Mouse (Mus musculus) hindbrain, postnatal 0 days (tissue): Measurements from ENCODE around the gene Mdfi. TPM values are rescaled to one million over a fixed set of nuclear protein-coding genes. Genes with fewer than 3 reads are reported as not detected.
A peak's percentile ranks its signal among the peaks of the same experiment; 100 is the strongest.

Experiments
- ATAC-seq: fragments of 200-750 bp; cut with Nextera tagmentation; 2 replicates; pipeline ENCODE4 v1.8.0; 2017; ENCODE audit warnings: mild to moderate bottlenecking, moderate TSS enrichment, moderate library complexity
- DNase-seq: peaks from one replicate; pipeline ENCODE4 v3.0.0-alpha.2; 2015; ENCODE audit warnings: low spot score
- H3K27ac ChIP-seq: fragments of 300-500 bp; sonication (generic); 2 replicates; pipeline ENCODE4 v1.5.1; 2014; ENCODE audit warnings: mild to moderate bottlenecking
- H3K27me3 ChIP-seq: fragments of 300-500 bp; sonication (generic); 2 replicates; pipeline ENCODE4 v1.6.1; 2014; ENCODE audit warnings: low read length, mixed read lengths; ENCODE audit not compliant: insufficient read depth
- H3K36me3 ChIP-seq: fragments of 300-500 bp; sonication (generic); 2 replicates; pipeline ENCODE4 v1.6.1; 2014; ENCODE audit warnings: low read length, mixed read lengths; ENCODE audit not compliant: insufficient read depth
- H3K4me1 ChIP-seq: fragments of 300-500 bp; sonication (generic); 2 replicates; pipeline ENCODE4 v1.6.1; 2014; ENCODE audit warnings: antibody characterized with exemption, low read length, mixed read lengths; ENCODE audit not compliant: insufficient read depth
- H3K4me2 ChIP-seq: fragments of 300-500 bp; sonication (generic); 2 replicates; pipeline ENCODE4 v1.6.1; 2014; ENCODE audit warnings: low read depth, mild to moderate bottlenecking, low read length, moderate library complexity, mixed read lengths
- H3K4me3 ChIP-seq: fragments of 300-500 bp; sonication (generic); 2 replicates; pipeline ENCODE4 v1.5.1; 2014; ENCODE audit warnings: low read length
- H3K9ac ChIP-seq: fragments of 300-500 bp; sonication (generic); replicated peaks from 2 replicates; pipeline ENCODE4 v1.6.1; 2014; ENCODE audit warnings: mild to moderate bottlenecking, low read length, moderate library complexity, mixed read lengths
- H3K9me3 ChIP-seq: fragments of 300-500 bp; sonication (generic); 2 replicates; pipeline ENCODE4 v1.6.1; 2016; ENCODE audit warnings: low read length, mixed read lengths
- CTCF ChIP-seq: IDR thresholded peaks from 2 replicates; pipeline ENCODE4 v1.5.1; 2016; ENCODE audit warnings: antibody characterized with exemption, control low read depth, low read depth
- whole genome bisulfite sequencing: fragments of 180-500 bp; shearing (Covaris S2); extraction: QIAGEN DNeasy Blood & Tissue Kit; methylation state at CpG from one replicate; pipeline ENCODE4 v1.1.7; 2014; 5-methylcytosine and 5-hydroxymethylcytosine counted together
- polyA plus RNA-seq: library from polyadenylated mRNA; unstranded; fragments of >200 nt; fragmentation: Nextera tagmentation; extraction: Ambion mirVana; gene quantifications from 2 replicates; pipeline ENCODE4 v1.2.1, GENCODE M21; 2015
- total RNA-seq: library from RNA; depleted of rRNA; stranded (reverse); fragments of >200 nt; gene quantifications from 2 replicates; pipeline ENCODE4 v1.2.3, GENCODE M21; 2014

Mdfi gene
- total and polyA plus RNA-seq, 2 experiments from 2014 or later, result 2.6 to 38.7 TPM

GRCm38 (mm10) chr17:47821339-47821738 lies 13.2 kb downstream of the Mdfi start:
- no peak overlapping the region for H3K27ac ChIP-seq
- no peak for TF ChIP-seq CTCF
- H3K9me3 ChIP-seq, result no peaks in the 10 kb centered on the region
- DNase-seq (no peak), ATAC-seq (no peak)
- H3K9ac ChIP-seq, result no peak overlapping the region
- no peaks in the 10 kb centered on the region for H3K4me1 ChIP-seq
- H3K36me3 ChIP-seq, result no peaks in the 10 kb centered on the region
- WGBS, result 62% methylated on average over 8 of the region's 8 CpGs
- H3K27me3 ChIP-seq, result no peaks in the 10 kb centered on the region
- H3K4me2 ChIP-seq, result no peak overlapping the region
- H3K4me3 ChIP-seq, result no peak overlapping the region

- DNase-seq (no peak), ATAC-seq (no peak)
- no peak overlapping the region for H3K9ac ChIP-seq
- no peak overlapping the region for H3K27ac ChIP-seq
- H3K4me3 ChIP-seq, result no peak overlapping the region
- H3K9me3 ChIP-seq, result no peaks in the 10 kb centered on the region
- no peaks in the 10 kb centered on the region for H3K36me3 ChIP-seq
- H3K4me1 ChIP-seq, result 0 out of 2 replicates have a peak, but pooled peaks cover 8% of the 10 kb centered on the region
- TF ChIP-seq CTCF, result no peak
- no peak overlapping the region for H3K4me2 ChIP-seq
- WGBS, result 81% methylated on average over 13 of the region's 13 CpGs
- H3K27me3 ChIP-seq, result no peaks in the 10 kb centered on the region
These were observed 16.3 kb downstream of the Mdfi start for GRCm38 (mm10) chr17:47818038-47818725.

DNA sequence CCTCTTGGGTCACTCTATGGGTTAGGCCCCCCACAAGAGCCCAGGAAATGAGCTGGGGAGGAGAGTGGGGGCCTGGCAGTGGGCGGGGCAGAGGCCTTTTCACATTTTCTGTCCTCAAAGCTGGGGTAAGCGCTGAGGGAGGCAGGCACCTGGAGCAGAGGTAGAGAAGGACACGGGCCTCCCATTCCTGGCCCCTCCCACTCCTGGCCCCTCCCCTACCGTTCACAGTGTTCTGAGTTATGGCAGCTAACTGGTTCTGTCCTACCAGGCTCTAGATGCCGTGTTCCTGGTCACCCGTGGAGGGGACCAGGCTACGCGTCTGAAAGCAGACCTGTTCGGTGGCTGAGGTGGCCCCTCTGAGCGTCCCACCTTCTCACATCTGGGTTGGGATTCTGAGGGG lies 19.0 kb downstream of the Mdfi start:
- no peak for TF ChIP-seq CTCF
- ATAC-seq (no peak), DNase-seq (no peak)
- Histone ChIP-seq H3K9ac (no peak overlapping the region), H3K4me3 (no peak overlapping the region), H3K4me1 (0 out of 2 replicates have a peak, but pooled peaks cover 8% of the 10 kb centered on the region), H3K27ac (no peak overlapping the region), H3K27me3 (no peaks in the 10 kb centered on the region), H3K4me2 (no peak overlapping the region), H3K36me3 (no peaks in the 10 kb centered on the region), H3K9me3 (no peaks in the 10 kb centered on the region)
- WGBS, result 67% methylated on average over 9 of the region's 10 CpGs

GRCm38 (mm10) chr17:47814496-47814895 lies 20.0 kb downstream of the Mdfi start:
- DNase-seq, result peak; percentile 37
- Histone ChIP-seq H3K27me3 (no peaks in the 10 kb centered on the region), H3K27ac (no peak overlapping the region), H3K4me1 (0 out of 2 replicates have a peak, but pooled peaks cover 8% of the 10 kb centered on the region), H3K4me3 (no peak overlapping the region), H3K9me3 (no peaks in the 10 kb centered on the region), H3K4me2 (no peak overlapping the region), H3K9ac (no peak overlapping the region), H3K36me3 (no peaks in the 10 kb centered on the region)
- 25% methylated on average over 6 of the region's 6 CpGs for WGBS
- no peak for TF ChIP-seq CTCF
- no peak for ATAC-seq

- 68% methylated on average over 5 of the region's 5 CpGs for WGBS
- H3K27me3 ChIP-seq, result no peaks in the 10 kb centered on the region
- no peak overlapping the region for H3K9ac ChIP-seq
- ATAC-seq (no peak), DNase-seq (no peak)
- H3K9me3 ChIP-seq, result no peaks in the 10 kb centered on the region
- H3K36me3 ChIP-seq, result no peaks in the 10 kb centered on the region
- H3K27ac ChIP-seq, result no peak overlapping the region
- 0 out of 2 replicates have a peak, but pooled peaks cover 8% of the 10 kb centered on the region for H3K4me1 ChIP-seq
- TF ChIP-seq CTCF, result no peak
- no peak overlapping the region for H3K4me3 ChIP-seq
- H3K4me2 ChIP-seq, result no peak overlapping the region
These were observed 20.9 kb downstream of the Mdfi start for GRCm38 (mm10) chr17:47813616-47814015.

GRCm38 (mm10) chr17:47812200-47812599 lies 22.3 kb downstream of the Mdfi start:
- 0 out of 2 replicates have a peak, but pooled peaks cover 8% of the 10 kb centered on the region for H3K4me1 ChIP-seq
- H3K9me3 ChIP-seq, result no peaks in the 10 kb centered on the region
- no peak for DNase-seq
- no peak overlapping the region for H3K4me3 ChIP-seq
- H3K9ac ChIP-seq, result no peak overlapping the region
- H3K36me3 ChIP-seq, result no peaks in the 10 kb centered on the region
- ATAC-seq, result no peak
- no peaks in the 10 kb centered on the region for H3K27me3 ChIP-seq
- WGBS, result 91% methylated on average over 5 of the region's 6 CpGs
- H3K27ac ChIP-seq, result no peak overlapping the region
- no peak overlapping the region for H3K4me2 ChIP-seq
- no peak for TF ChIP-seq CTCF

DNA sequence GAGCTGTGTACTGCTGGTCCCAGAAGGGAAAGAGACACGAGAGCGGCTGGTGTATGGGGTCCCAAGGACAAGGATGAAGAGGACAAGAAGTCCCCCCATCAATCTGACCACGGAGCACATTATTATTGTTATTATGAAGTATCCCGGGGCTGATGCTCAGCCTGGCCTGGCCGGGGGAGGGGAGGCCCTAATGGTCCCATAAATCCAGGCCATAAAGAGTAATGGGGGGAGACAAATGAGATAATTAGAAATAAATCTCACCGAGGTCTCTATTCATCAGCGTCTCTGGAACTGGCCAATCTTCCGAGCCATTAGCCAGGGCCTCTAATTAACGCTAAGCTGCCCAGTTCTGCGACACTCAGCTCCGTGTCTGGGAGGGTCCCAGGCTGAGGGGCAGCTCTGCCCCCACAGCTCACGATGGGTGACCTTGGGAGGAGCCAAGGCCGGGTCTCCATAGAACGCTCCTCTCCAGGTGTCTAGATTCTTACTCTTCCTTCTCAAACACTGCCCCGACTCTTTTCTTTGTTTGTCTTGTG lies 23.2 kb downstream of the Mdfi start:
- 69% methylated on average over 15 of the region's 15 CpGs for WGBS
- Histone ChIP-seq H3K9ac (no peak overlapping the region), H3K4me2 (no peak overlapping the region), H3K36me3 (no peaks in the 10 kb centered on the region), H3K4me1 (0 out of 2 replicates have a peak, but pooled peaks cover 8% of the 10 kb centered on the region), H3K9me3 (no peaks in the 10 kb centered on the region), H3K27me3 (no peaks in the 10 kb centered on the region), H3K27ac (no peak overlapping the region), H3K4me3 (no peak overlapping the region)
- DNase-seq (no peak), ATAC-seq (no peak)
- no peak for TF ChIP-seq CTCF
